Mouse (Mus musculus): ENCODE measurements around the gene Cd59b.

Cd59b gene

GRCm38 (mm10) chr2:104119097-104119496, 49.4 kb downstream of the Cd59b start:
- no peak for DNase-seq (ENCODE audit: low spot score)

GRCm38 (mm10) chr2:104120312-104120711, 50.7 kb downstream of the Cd59b start:
- DNase-seq (ENCODE audit: low spot score), result no peak

GRCm38 (mm10) chr2:104121681-104122504, 52.2 kb downstream of the Cd59b start:
- no peak for DNase-seq (ENCODE audit: low spot score)

- peak; percentile 88 for DNase-seq (ENCODE audit: low spot score)
Measured at GRCm38 (mm10) chr2:104122505-104123378, 53.1 kb downstream of the Cd59b start, which contains the start of gene A930018P22Rik. Gene A930018P22Rik (plus strand): TSS chr2:104122769.

- DNase-seq (ENCODE audit: low spot score), result no peak
Measured at GRCm38 (mm10) chr2:104123540-104123939, 53.9 kb downstream of the Cd59b start.

- no peak for DNase-seq (ENCODE audit: low spot score)
Measured at GRCm38 (mm10) chr2:104124071-104124470, 54.4 kb downstream of the Cd59b start.

GRCm38 (mm10) chr2:104128803-104129531, 59.3 kb downstream of the Cd59b start:
- DNase-seq (ENCODE audit: low spot score), result no peak

GRCm38 (mm10) chr2:104130165-104130564, 60.5 kb downstream of the Cd59b start:
- DNase-seq (ENCODE audit: low spot score), result no peak

- DNase-seq (ENCODE audit: low spot score), result no peak
Measured at GRCm38 (mm10) chr2:104130969-104131368, 61.3 kb downstream of the Cd59b start.

GRCm38 (mm10) chr2:104132266-104132859, 62.7 kb downstream of the Cd59b start:
- no peak for DNase-seq (ENCODE audit: low spot score)

- DNase-seq (ENCODE audit: low spot score), result no peak
Measured at GRCm38 (mm10) chr2:104133042-104133810, 63.6 kb downstream of the Cd59b start.

- DNase-seq (ENCODE audit: low spot score), result peak; percentile 47
Measured at GRCm38 (mm10) chr2:104134150-104135056, 64.8 kb downstream of the Cd59b start.

- no peak for DNase-seq (ENCODE audit: low spot score)
Measured at GRCm38 (mm10) chr2:104135920-104136319, 66.3 kb downstream of the Cd59b start.
